Mouse (Mus musculus): ENCODE results near the gene Pef1. TPM values are rescaled to one million over a fixed set of nuclear protein-coding genes. Genes with fewer than 3 reads are reported as not detected.

The Pef1 gene
- 71.6 and 72.3 TPM in 2 replicates for polyA plus RNA-seq (2014; fragmentation: Nextera tagmentation; extraction: Ambion mirVana)

GRCm38 (mm10) chr4:130102111-130102651 lies at the start of gene Pef1:
Gene Pef1, plus strand, starts transcription at chr4:130102558.
- H3K9ac ChIP-seq (ENCODE audit: low read length): no peak within 1 kb of the TSS
- H3K36me3 ChIP-seq (ENCODE audit: control insufficient read depth, insufficient read depth, low read length): no peaks in the 10 kb centered on the region
- no peaks in the 10 kb centered on the region; the same call in 1 of the 2 replicates for H3K27me3 ChIP-seq (ENCODE audit: control insufficient read depth, insufficient read depth, low read length)
- no peak within 1 kb of the TSS for H3K27ac ChIP-seq (ENCODE audit: low read depth, low read length)
- no peak within 1 kb of the TSS for H3K4me2 ChIP-seq
- ATAC-seq (ENCODE audit: low FRiP score) (no peak), DNase-seq (ENCODE audit: low spot score, missing footprints) (no peak)
- no peak within 1 kb of the TSS for H3K4me3 ChIP-seq (ENCODE audit: low read depth, low read length)
- no peaks in the 10 kb centered on the region for H3K9me3 ChIP-seq (ENCODE audit: control insufficient read depth, low read length)
- H3K4me1 ChIP-seq (ENCODE audit: control insufficient read depth, insufficient read depth, low read length): no peaks in the 10 kb centered on the region
- WGBS: 9% methylated on average over 6 of the region's 6 CpGs

DNA sequence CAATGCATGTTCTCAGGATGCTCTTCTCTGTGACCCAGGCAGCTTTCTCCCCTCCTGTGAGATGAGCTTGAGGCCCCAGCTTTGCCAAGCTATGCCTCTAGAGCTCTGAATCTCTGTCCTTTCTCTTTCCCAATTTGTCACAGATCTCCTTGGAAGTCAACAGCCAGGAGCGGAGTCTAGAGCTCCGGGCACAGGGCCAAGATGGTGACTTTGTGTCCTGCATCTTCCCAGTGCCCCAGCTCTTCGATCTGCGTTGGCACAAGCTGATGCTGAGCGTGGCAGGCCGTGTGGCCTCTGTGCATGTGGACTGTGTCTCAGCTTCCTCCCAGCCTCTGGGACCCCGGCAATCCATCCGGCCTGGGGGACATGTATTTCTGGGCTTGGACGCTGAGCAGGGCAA lies 49.2 kb upstream of the Pef1 start:
- H3K9ac ChIP-seq (ENCODE audit: low read length): no peak overlapping the region
- no peak overlapping the region for H3K4me3 ChIP-seq (ENCODE audit: low read depth, low read length)
- peaks cover 6% of the 10 kb centered on the region; the same call in 1 of the 2 replicates for H3K4me1 ChIP-seq (ENCODE audit: control insufficient read depth, insufficient read depth, low read length)
- no peak for ATAC-seq (ENCODE audit: low FRiP score)
- no peak overlapping the region for H3K27ac ChIP-seq (ENCODE audit: low read depth, low read length)
- H3K36me3 ChIP-seq (ENCODE audit: control insufficient read depth, insufficient read depth, low read length): no peaks in the 10 kb centered on the region
- DNase-seq (ENCODE audit: low spot score, missing footprints): no peak
- no peaks in the 10 kb centered on the region for H3K9me3 ChIP-seq (ENCODE audit: control insufficient read depth, low read length)
- WGBS: 95% methylated on average over 9 of the region's 9 CpGs
- H3K4me2 ChIP-seq: no peak overlapping the region
- no peaks in the 10 kb centered on the region for H3K27me3 ChIP-seq (ENCODE audit: control insufficient read depth, insufficient read depth, low read length)

DNA sequence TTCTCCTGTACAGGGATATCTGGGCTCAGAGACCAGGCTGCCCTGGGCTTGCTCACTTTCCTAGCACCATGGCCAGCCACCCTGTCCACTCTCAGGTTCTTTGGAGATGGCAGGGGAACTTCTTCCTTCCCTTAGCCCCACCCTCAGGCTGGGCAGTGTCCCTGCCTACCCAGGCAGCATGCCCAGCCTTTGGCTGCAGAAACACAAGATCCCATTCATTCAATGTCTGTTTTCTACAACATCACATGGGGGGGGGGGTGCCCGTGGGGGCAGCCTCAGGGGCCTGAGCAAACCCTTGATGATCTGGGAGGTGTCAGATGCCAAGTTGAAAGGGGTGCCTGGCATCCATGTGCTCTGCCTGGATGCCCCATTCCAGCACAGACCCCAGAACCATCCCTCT lies 47.6 kb upstream of the Pef1 start:
- no peak for ATAC-seq (ENCODE audit: low FRiP score)
- H3K9ac ChIP-seq (ENCODE audit: low read length): no peak overlapping the region

GRCm38 (mm10) chr4:130055160-130056010 lies 47.0 kb upstream of the Pef1 start:
- no peak for ATAC-seq (ENCODE audit: low FRiP score)
- H3K27ac ChIP-seq (ENCODE audit: low read depth, low read length): no peak overlapping the region
- H3K36me3 ChIP-seq (ENCODE audit: control insufficient read depth, insufficient read depth, low read length): no peaks in the 10 kb centered on the region
- peaks cover 6% of the 10 kb centered on the region; the same call in 1 of the 2 replicates for H3K4me1 ChIP-seq (ENCODE audit: control insufficient read depth, insufficient read depth, low read length)
- H3K4me2 ChIP-seq: no peak overlapping the region
- H3K27me3 ChIP-seq (ENCODE audit: control insufficient read depth, insufficient read depth, low read length): no peaks in the 10 kb centered on the region
- DNase-seq (ENCODE audit: low spot score, missing footprints): peak; percentile 53
- WGBS: 88% methylated on average over 14 of the region's 14 CpGs
- no peak overlapping the region for H3K4me3 ChIP-seq (ENCODE audit: low read depth, low read length)
- H3K9me3 ChIP-seq (ENCODE audit: control insufficient read depth, low read length): no peaks in the 10 kb centered on the region
- no peak overlapping the region for H3K9ac ChIP-seq (ENCODE audit: low read length)

More for the DNA sequence above, 47.6 kb upstream of the Pef1 start:
- peaks cover 6% of the 10 kb centered on the region; the same call in 1 of the 2 replicates for H3K4me1 ChIP-seq (ENCODE audit: control insufficient read depth, insufficient read depth, low read length)
- no peak for DNase-seq (ENCODE audit: low spot score, missing footprints)
- H3K4me3 ChIP-seq (ENCODE audit: low read depth, low read length): no peak overlapping the region
- H3K36me3 ChIP-seq (ENCODE audit: control insufficient read depth, insufficient read depth, low read length): no peaks in the 10 kb centered on the region
- WGBS: 25% methylated on average over 1 of the region's 1 CpGs
- no peak overlapping the region for H3K4me2 ChIP-seq
- no peaks in the 10 kb centered on the region for H3K27me3 ChIP-seq (ENCODE audit: control insufficient read depth, insufficient read depth, low read length)
- no peaks in the 10 kb centered on the region for H3K9me3 ChIP-seq (ENCODE audit: control insufficient read depth, low read length)
- H3K27ac ChIP-seq (ENCODE audit: low read depth, low read length): no peak overlapping the region

- no peak overlapping the region for H3K4me2 ChIP-seq
- DNase-seq (ENCODE audit: low spot score, missing footprints) (no peak), ATAC-seq (ENCODE audit: low FRiP score) (no peak)
- no peaks in the 10 kb centered on the region for H3K36me3 ChIP-seq (ENCODE audit: control insufficient read depth, insufficient read depth, low read length)
- WGBS: 59% methylated on average over 3 of the region's 3 CpGs
- no peak overlapping the region for H3K4me3 ChIP-seq (ENCODE audit: low read depth, low read length)
- no peak overlapping the region for H3K9ac ChIP-seq (ENCODE audit: low read length)
- H3K4me1 ChIP-seq (ENCODE audit: control insufficient read depth, insufficient read depth, low read length): peaks cover 6% of the 10 kb centered on the region; the same call in 1 of the 2 replicates
- H3K27ac ChIP-seq (ENCODE audit: low read depth, low read length): no peak overlapping the region
- H3K27me3 ChIP-seq (ENCODE audit: control insufficient read depth, insufficient read depth, low read length): no peaks in the 10 kb centered on the region
- no peaks in the 10 kb centered on the region for H3K9me3 ChIP-seq (ENCODE audit: control insufficient read depth, low read length)
Measured at GRCm38 (mm10) chr4:130056011-130056322, 46.4 kb upstream of the Pef1 start.

DNA sequence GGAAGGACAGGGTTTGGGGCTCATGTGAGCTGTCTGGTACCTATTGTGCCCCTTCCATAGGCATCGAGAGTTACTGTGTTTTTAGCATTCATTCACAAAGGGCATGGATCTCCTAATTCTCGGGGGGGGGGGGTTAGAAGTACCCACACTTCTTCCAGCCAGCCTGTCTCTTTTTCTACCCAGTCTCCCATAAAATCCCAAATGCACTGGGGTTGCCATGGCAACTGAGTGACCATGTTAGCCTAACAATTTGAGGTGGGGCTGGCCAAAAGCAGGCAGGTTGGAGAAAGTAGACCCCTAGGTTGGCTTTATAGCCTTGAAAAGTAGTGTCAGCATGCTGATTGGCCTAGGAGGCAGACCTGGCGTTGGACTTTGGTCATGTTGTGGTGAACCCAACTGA lies 45.9 kb upstream of the Pef1 start:
- peaks cover 6% of the 10 kb centered on the region; the same call in 1 of the 2 replicates for H3K4me1 ChIP-seq (ENCODE audit: control insufficient read depth, insufficient read depth, low read length)
- no peaks in the 10 kb centered on the region for H3K27me3 ChIP-seq (ENCODE audit: control insufficient read depth, insufficient read depth, low read length)
- H3K27ac ChIP-seq (ENCODE audit: low read depth, low read length): no peak overlapping the region
- H3K36me3 ChIP-seq (ENCODE audit: control insufficient read depth, insufficient read depth, low read length): no peaks in the 10 kb centered on the region
- H3K4me2 ChIP-seq: no peak overlapping the region
- WGBS: 48% methylated on average over 3 of the region's 3 CpGs
- ATAC-seq (ENCODE audit: low FRiP score) (no peak), DNase-seq (ENCODE audit: low spot score, missing footprints) (no peak)
- no peak overlapping the region for H3K9ac ChIP-seq (ENCODE audit: low read length)
- no peaks in the 10 kb centered on the region for H3K9me3 ChIP-seq (ENCODE audit: control insufficient read depth, low read length)
- H3K4me3 ChIP-seq (ENCODE audit: low read depth, low read length): no peak overlapping the region

GRCm38 (mm10) chr4:130060937-130061336 lies 41.4 kb upstream of the Pef1 start:
- Histone ChIP-seq H3K4me3 (ENCODE audit: low read depth, low read length) (no peak overlapping the region), H3K27me3 (ENCODE audit: control insufficient read depth, insufficient read depth, low read length) (no peaks in the 10 kb centered on the region), H3K36me3 (ENCODE audit: control insufficient read depth, insufficient read depth, low read length) (no peaks in the 10 kb centered on the region), H3K9me3 (ENCODE audit: control insufficient read depth, low read length) (no peaks in the 10 kb centered on the region), H3K4me1 (ENCODE audit: control insufficient read depth, insufficient read depth, low read length) (peaks cover 5% of the 10 kb centered on the region; the same call in 1 of the 2 replicates), H3K4me2 (no peak overlapping the region), H3K9ac (ENCODE audit: low read length) (no peak overlapping the region), H3K27ac (ENCODE audit: low read depth, low read length) (no peak overlapping the region)
- DNase-seq (ENCODE audit: low spot score, missing footprints) (no peak), ATAC-seq (ENCODE audit: low FRiP score) (no peak)

GRCm38 (mm10) chr4:130063191-130063590 lies 39.2 kb upstream of the Pef1 start:
- Histone ChIP-seq H3K9ac (ENCODE audit: low read length) (no peak overlapping the region), H3K36me3 (ENCODE audit: control insufficient read depth, insufficient read depth, low read length) (no peaks in the 10 kb centered on the region), H3K4me1 (ENCODE audit: control insufficient read depth, insufficient read depth, low read length) (no peaks in the 10 kb centered on the region), H3K4me2 (no peak overlapping the region), H3K4me3 (ENCODE audit: low read depth, low read length) (no peak overlapping the region), H3K27me3 (ENCODE audit: control insufficient read depth, insufficient read depth, low read length) (no peaks in the 10 kb centered on the region), H3K9me3 (ENCODE audit: control insufficient read depth, low read length) (no peaks in the 10 kb centered on the region), H3K27ac (ENCODE audit: low read depth, low read length) (no peak overlapping the region)
- DNase-seq (ENCODE audit: low spot score, missing footprints): no peak
- ATAC-seq (ENCODE audit: low FRiP score): no peak
- WGBS: 82% methylated on average over 7 of the region's 7 CpGs

GRCm38 (mm10) chr4:130066816-130067215 lies 35.5 kb upstream of the Pef1 start:
- no peaks in the 10 kb centered on the region; the same call in 1 of the 2 replicates for H3K27me3 ChIP-seq (ENCODE audit: control insufficient read depth, insufficient read depth, low read length)
- no peak overlapping the region for H3K4me3 ChIP-seq (ENCODE audit: low read depth, low read length)
- H3K27ac ChIP-seq (ENCODE audit: low read depth, low read length): no peak overlapping the region
- H3K9ac ChIP-seq (ENCODE audit: low read length): no peak overlapping the region
- no peaks in the 10 kb centered on the region for H3K9me3 ChIP-seq (ENCODE audit: control insufficient read depth, low read length)
- DNase-seq (ENCODE audit: low spot score, missing footprints) (no peak), ATAC-seq (ENCODE audit: low FRiP score) (no peak)
- H3K4me2 ChIP-seq: no peak overlapping the region
- 18% methylated on average over 8 of the region's 8 CpGs for WGBS
- H3K4me1 ChIP-seq (ENCODE audit: control insufficient read depth, insufficient read depth, low read length): no peaks in the 10 kb centered on the region
- H3K36me3 ChIP-seq (ENCODE audit: control insufficient read depth, insufficient read depth, low read length): no peaks in the 10 kb centered on the region

Measured in midbrain, embryonic 11.5 days (tissue).